Mouse (Mus musculus) kidney, embryonic 15.5 days (tissue): ENCODE results near the gene Abca4. TPM values are rescaled to one million over a fixed set of nuclear protein-coding genes. Genes with fewer than 3 reads are reported as not detected.

ENCODE experiments used
- ATAC-seq: fragments of 200-750 bp; cut with Nextera tagmentation; replicated peaks from 2 replicates; pipeline ENCODE4 v1.8.0; 2017; ENCODE audit warnings: moderate TSS enrichment; ENCODE audit not compliant: low FRiP score
- H3K27ac ChIP-seq: fragments of 300-500 bp; sonication (generic); 2 replicates; pipeline ENCODE4 v1.5.1; 2015; ENCODE audit warnings: mild to moderate bottlenecking, inconsistent platforms
- H3K27me3 ChIP-seq: fragments of 300-500 bp; sonication (generic); 2 replicates; pipeline ENCODE4 v1.6.1; 2015; ENCODE audit warnings: inconsistent platforms
- H3K36me3 ChIP-seq: fragments of 300-500 bp; sonication (generic); 2 replicates; pipeline ENCODE4 v1.6.1; 2015; ENCODE audit warnings: inconsistent platforms
- H3K4me1 ChIP-seq: fragments of 300-500 bp; sonication (generic); 2 replicates; pipeline ENCODE4 v1.6.1; 2015; ENCODE audit warnings: inconsistent platforms
- H3K4me2 ChIP-seq: fragments of 300-500 bp; sonication (generic); 2 replicates; pipeline ENCODE4 v1.6.1; 2015; ENCODE audit warnings: moderate library complexity, mild to moderate bottlenecking, inconsistent platforms
- H3K4me3 ChIP-seq: fragments of 300-500 bp; sonication (generic); replicated peaks from 2 replicates; pipeline ENCODE4 v1.5.1; 2015; ENCODE audit warnings: mild to moderate bottlenecking, inconsistent platforms
- H3K9ac ChIP-seq: fragments of 300-500 bp; sonication (generic); 2 replicates; pipeline ENCODE4 v1.6.1; 2015; ENCODE audit warnings: mild to moderate bottlenecking, inconsistent platforms
- H3K9me3 ChIP-seq: fragments of 300-500 bp; sonication (generic); replicated peaks from 2 replicates; pipeline ENCODE4 v1.6.1; 2016; ENCODE audit warnings: inconsistent platforms
- WGBS: fragments of 180-500 bp; shearing (Covaris S2); methylation state at CpG from one replicate; pipeline ENCODE4 v1.1.7; 2015; ENCODE audit warnings: mixed read lengths; 5-methylcytosine and 5-hydroxymethylcytosine counted together
- polyA plus RNA-seq: library from polyadenylated mRNA; unstranded; fragments of >200 nt; fragmentation: Nextera tagmentation; extraction: Ambion mirVana; gene quantifications from 2 replicates; pipeline ENCODE4 v1.2.1, GENCODE M21; 2015

The Abca4 gene
- polyA plus RNA-seq, 1 experiment from 2014 or later, result 0.70 TPM

GRCm38 (mm10) chr3:122150836-122151235 is 106.6 kb downstream of the Abca4 start:
- H3K4me1 ChIP-seq, result no peaks in the 10 kb centered on the region
- H3K9ac ChIP-seq, result no peak overlapping the region
- WGBS, result 82% methylated on average over 7 of the region's 7 CpGs
- no peak for ATAC-seq
- no peak overlapping the region for H3K27ac ChIP-seq
- H3K9me3 ChIP-seq, result no peaks in the 10 kb centered on the region
- no peaks in the 10 kb centered on the region for H3K36me3 ChIP-seq
- no peak overlapping the region for H3K4me3 ChIP-seq
- no peak overlapping the region for H3K4me2 ChIP-seq
- no peaks in the 10 kb centered on the region for H3K27me3 ChIP-seq

DNA sequence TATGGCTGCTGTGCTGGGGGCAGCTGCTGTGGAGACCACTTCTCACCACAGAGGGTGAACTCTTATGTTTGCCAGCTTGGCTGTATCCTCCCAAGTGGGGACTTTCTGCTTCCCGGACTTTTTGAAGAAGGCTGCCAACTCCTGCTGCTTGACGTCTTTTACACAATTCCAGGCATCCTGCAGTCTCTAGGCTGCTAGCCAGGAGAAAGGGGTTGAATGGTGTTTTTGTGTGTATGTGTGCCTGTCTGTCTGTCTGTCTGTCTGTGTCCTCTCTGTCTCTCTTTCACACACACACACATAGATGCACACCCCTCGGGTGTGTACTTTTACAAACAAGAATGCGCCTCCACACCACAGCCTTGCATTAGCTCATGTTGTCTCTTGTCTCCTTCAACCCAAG is 108.2 kb downstream of the Abca4 start:
- Histone ChIP-seq H3K4me2 (no peak overlapping the region), H3K27ac (no peak overlapping the region), H3K9ac (no peak overlapping the region), H3K36me3 (no peaks in the 10 kb centered on the region), H3K9me3 (no peaks in the 10 kb centered on the region), H3K4me3 (no peak overlapping the region), H3K4me1 (no peaks in the 10 kb centered on the region), H3K27me3 (no peaks in the 10 kb centered on the region)
- ATAC-seq, result no peak
- WGBS, result 78% methylated on average over 4 of the region's 4 CpGs

DNA sequence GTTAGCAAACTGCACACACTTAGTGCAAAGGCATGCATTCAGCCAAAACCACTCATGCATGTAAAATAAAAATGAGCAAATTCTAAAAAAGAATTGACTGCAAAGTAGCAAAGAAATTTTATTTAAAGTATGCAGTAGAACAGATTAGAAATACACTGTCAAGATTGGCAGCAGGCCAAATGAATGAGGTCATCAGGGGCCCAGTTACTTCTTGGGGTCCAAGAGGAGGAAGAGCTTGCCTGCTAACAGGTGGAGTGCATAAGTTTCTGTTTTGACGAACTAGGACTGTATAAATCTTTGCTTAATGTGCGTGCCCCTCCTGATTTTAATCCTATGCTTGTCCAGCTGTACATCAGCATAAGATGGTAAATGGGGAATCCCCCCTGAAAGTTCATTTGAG is 109.8 kb downstream of the Abca4 start:
- no peak for ATAC-seq
- no peaks in the 10 kb centered on the region for H3K4me1 ChIP-seq
- no peaks in the 10 kb centered on the region for H3K36me3 ChIP-seq
- WGBS, result 48% methylated on average over 2 of the region's 2 CpGs
- H3K27me3 ChIP-seq, result no peaks in the 10 kb centered on the region
- H3K9me3 ChIP-seq, result no peaks in the 10 kb centered on the region
- no peak overlapping the region for H3K9ac ChIP-seq
- no peak overlapping the region for H3K4me2 ChIP-seq
- no peak overlapping the region for H3K27ac ChIP-seq
- H3K4me3 ChIP-seq, result no peak overlapping the region

DNA sequence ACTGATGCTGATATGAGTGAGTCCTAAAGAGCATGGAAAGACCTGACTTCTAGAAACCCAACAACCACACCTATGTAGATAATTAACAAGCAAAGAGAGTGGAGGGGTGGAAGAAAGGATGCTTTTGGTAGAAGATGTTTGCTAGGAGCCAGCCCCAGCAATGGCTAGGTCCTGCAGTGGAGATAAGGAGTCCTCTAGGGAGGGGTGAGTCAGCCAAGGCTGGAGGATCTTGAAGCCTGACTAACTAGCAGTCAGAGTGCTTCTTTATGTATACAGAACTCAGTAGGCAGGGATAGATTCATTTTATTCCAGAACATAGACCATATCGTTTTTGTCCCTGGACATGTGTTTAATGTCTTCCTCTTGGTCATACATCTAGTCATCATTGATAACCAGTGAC is 115.2 kb downstream of the Abca4 start:
- Histone ChIP-seq H3K9ac (no peak overlapping the region), H3K36me3 (no peaks in the 10 kb centered on the region), H3K4me3 (no peak overlapping the region), H3K27me3 (no peaks in the 10 kb centered on the region), H3K9me3 (no peaks in the 10 kb centered on the region), H3K27ac (no peak overlapping the region), H3K4me2 (no peak overlapping the region), H3K4me1 (no peaks in the 10 kb centered on the region)
- WGBS, result 72% methylated on average over 1 of the region's 1 CpGs
- no peak for ATAC-seq

DNA sequence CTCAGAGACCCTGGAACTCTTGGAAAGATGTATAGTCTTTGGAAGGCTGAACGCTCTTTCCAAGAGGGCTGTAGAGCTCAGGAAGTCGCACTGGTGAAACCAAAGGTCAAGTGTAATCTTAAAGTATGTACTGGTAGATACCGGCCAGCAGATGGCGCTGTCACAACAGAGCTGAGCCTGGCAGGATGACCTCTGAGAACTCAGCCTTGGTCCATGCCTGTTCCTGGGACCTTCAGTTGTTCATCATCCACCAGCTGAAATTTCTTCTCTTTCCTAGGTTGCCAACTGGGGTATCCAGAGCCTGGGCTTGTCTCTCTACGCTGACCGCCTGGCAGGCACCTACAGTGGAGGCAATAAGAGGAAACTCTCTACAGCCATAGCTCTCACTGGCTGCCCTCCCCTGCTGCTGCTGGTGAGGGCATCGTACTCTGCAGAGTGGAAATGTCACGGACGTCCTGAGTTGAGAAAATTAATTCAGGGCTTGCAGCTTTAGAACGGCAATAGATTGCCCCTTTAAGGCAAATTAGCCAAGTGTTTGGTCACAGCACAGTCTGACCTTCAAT is 125.5 kb downstream of the Abca4 start:
- H3K36me3 ChIP-seq, result no peaks in the 10 kb centered on the region
- WGBS, result 40% methylated on average over 10 of the region's 10 CpGs
- no peaks in the 10 kb centered on the region for H3K4me1 ChIP-seq

DNA sequence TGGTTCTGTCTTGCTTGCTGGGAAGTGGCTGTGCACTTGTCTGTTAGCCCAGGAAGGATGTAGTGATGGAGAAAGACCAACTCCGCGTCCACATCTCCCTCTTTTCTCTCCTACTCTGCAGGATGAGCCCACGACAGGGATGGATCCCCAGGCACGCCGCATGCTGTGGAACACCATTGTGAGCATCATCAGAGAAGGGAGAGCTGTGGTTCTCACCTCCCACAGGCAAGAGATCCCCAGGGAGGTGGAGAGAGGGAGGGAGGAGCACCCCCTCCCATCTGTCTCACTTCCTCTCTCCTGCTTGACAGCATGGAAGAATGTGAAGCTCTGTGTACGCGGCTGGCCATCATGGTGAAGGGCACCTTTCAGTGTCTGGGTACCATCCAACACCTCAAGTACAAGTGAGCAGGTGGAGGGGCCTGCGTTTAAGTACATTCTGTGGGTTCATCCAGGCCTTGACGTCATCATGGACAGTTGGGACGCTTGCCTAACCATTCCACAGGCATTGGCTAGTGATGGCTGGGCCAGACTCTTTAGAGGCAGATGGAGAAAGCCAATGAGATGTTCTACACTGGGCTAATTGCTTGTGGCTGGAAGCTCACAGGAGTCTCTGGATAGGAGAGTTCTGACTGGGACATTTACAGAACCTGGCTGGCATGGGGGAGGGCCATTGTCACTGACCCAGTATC is 126.5 kb downstream of the Abca4 start:
- H3K36me3 ChIP-seq, result no peaks in the 10 kb centered on the region
- H3K27ac ChIP-seq, result no peak overlapping the region
- 87% methylated on average over 10 of the region's 10 CpGs for WGBS
- no peaks in the 10 kb centered on the region for H3K9me3 ChIP-seq
- no peak overlapping the region for H3K9ac ChIP-seq
- ATAC-seq, result no peak
- H3K4me1 ChIP-seq, result no peaks in the 10 kb centered on the region
- H3K27me3 ChIP-seq, result no peaks in the 10 kb centered on the region
- H3K4me3 ChIP-seq, result no peak overlapping the region
- no peak overlapping the region for H3K4me2 ChIP-seq

More for the DNA sequence above, 125.5 kb downstream of the Abca4 start:
- ATAC-seq, result peak; percentile 74
- no peak overlapping the region for H3K4me3 ChIP-seq
- H3K27me3 ChIP-seq, result no peaks in the 10 kb centered on the region
- no peaks in the 10 kb centered on the region for H3K9me3 ChIP-seq
- no peak overlapping the region for H3K4me2 ChIP-seq
- H3K9ac ChIP-seq, result no peak overlapping the region
- H3K27ac ChIP-seq, result no peak overlapping the region

DNA sequence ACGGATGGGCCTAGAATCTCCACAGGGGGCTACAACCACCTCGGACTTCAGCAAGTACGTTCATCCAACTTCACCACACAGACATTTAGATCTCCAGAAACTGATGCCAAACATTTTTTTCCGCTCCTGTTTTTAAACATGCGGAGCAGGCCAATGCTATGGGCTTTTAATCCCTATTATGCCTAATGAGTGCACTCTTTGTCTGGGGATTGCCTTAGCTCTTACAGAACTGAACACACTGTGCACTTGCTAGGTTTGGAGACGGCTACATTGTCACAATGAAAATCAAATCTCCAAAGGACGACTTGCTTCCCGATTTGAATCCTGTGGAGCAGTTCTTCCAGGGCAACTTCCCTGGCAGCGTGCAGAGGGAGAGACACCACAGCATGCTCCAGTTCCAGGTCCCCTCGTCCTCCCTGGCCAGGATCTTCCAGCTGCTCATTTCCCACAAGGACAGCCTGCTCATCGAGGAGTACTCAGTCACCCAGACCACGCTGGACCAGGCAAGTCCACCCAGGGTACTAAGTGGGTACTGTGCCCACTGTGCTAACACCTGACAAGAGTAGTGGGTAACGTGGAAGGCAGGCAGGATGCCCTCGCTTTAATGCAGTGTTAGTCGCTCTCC is 129.4 kb downstream of the Abca4 start:
- H3K4me2 ChIP-seq, result no peak overlapping the region
- ATAC-seq, result no peak
- no peaks in the 10 kb centered on the region for H3K36me3 ChIP-seq
- no peak overlapping the region for H3K27ac ChIP-seq
- H3K4me1 ChIP-seq, result no peaks in the 10 kb centered on the region
- H3K9me3 ChIP-seq, result no peaks in the 10 kb centered on the region
- WGBS, result 86% methylated on average over 15 of the region's 15 CpGs
- H3K4me3 ChIP-seq, result no peak overlapping the region
- H3K9ac ChIP-seq, result no peak overlapping the region
- H3K27me3 ChIP-seq, result no peaks in the 10 kb centered on the region

GRCm38 (mm10) chr3:122176018-122176417 is 131.8 kb downstream of the Abca4 start:
- H3K4me2 ChIP-seq, result no peak overlapping the region
- H3K9me3 ChIP-seq, result no peaks in the 10 kb centered on the region
- no peak overlapping the region for H3K9ac ChIP-seq
- no peak overlapping the region for H3K4me3 ChIP-seq
- no peaks in the 10 kb centered on the region for H3K27me3 ChIP-seq
- no peaks in the 10 kb centered on the region for H3K36me3 ChIP-seq
- WGBS, result 65% methylated on average over 6 of the region's 6 CpGs
- no peaks in the 10 kb centered on the region for H3K4me1 ChIP-seq
- no peak for ATAC-seq
- no peak overlapping the region for H3K27ac ChIP-seq

- H3K27ac ChIP-seq, result no peak overlapping the region
- no peaks in the 10 kb centered on the region for H3K9me3 ChIP-seq
- no peak overlapping the region for H3K9ac ChIP-seq
- no peak overlapping the region for H3K4me2 ChIP-seq
- WGBS, result 91% methylated on average over 8 of the region's 8 CpGs
- H3K4me1 ChIP-seq, result no peaks in the 10 kb centered on the region
- no peaks in the 10 kb centered on the region for H3K27me3 ChIP-seq
- no peak for ATAC-seq
- no peak overlapping the region for H3K4me3 ChIP-seq
- H3K36me3 ChIP-seq, result no peaks in the 10 kb centered on the region
These were observed 132.6 kb downstream of the Abca4 start for GRCm38 (mm10) chr3:122176706-122177390.

GRCm38 (mm10) chr3:122184109-122184508 is 139.9 kb downstream of the Abca4 start:
- no peaks in the 10 kb centered on the region for H3K27me3 ChIP-seq
- H3K9me3 ChIP-seq, result no peaks in the 10 kb centered on the region
- H3K9ac ChIP-seq, result no peak overlapping the region
- 63% methylated on average over 11 of the region's 11 CpGs for WGBS
- no peaks in the 10 kb centered on the region for H3K36me3 ChIP-seq
- H3K4me3 ChIP-seq, result no peak overlapping the region
- no peaks in the 10 kb centered on the region for H3K4me1 ChIP-seq
- no peak overlapping the region for H3K27ac ChIP-seq
- ATAC-seq, result no peak
- no peak overlapping the region for H3K4me2 ChIP-seq

DNA sequence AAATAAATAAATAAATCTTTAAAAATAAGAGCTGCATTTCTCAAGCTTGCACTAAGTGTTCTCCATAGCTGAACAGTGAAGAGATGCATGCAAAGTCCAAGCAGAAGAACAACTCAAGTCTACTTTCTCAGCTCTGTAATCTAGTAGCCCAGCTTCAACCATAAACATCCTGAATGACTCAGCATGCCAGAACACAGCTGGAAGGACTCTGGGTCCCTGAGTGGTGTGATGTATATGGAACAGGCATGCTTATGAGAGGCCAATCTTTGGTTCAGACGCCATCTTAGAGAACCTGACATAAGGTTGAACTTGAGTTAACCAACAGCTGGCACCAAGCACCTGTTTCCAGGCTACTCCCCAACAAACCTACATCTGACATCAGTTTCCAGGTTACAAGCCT is 142.7 kb downstream of the Abca4 start:
- Histone ChIP-seq H3K27ac (no peak overlapping the region), H3K4me3 (no peak overlapping the region), H3K4me2 (no peak overlapping the region), H3K9ac (no peak overlapping the region), H3K27me3 (no peaks in the 10 kb centered on the region), H3K36me3 (no peaks in the 10 kb centered on the region), H3K9me3 (no peaks in the 10 kb centered on the region), H3K4me1 (no peaks in the 10 kb centered on the region)
- no peak for ATAC-seq
- WGBS, result 70% methylated on average over 1 of the region's 1 CpGs

GRCm38 (mm10) chr3:122196621-122197298 is 152.5 kb downstream of the Abca4 start:
- no peaks in the 10 kb centered on the region for H3K36me3 ChIP-seq
- 78% methylated on average over 4 of the region's 4 CpGs for WGBS

More at GRCm38 (mm10) chr3:122196621-122197298, 152.5 kb downstream of the Abca4 start:
- Histone ChIP-seq H3K27me3 (no peaks in the 10 kb centered on the region), H3K4me2 (no peak overlapping the region), H3K9me3 (no peaks in the 10 kb centered on the region), H3K4me3 (no peak overlapping the region), H3K27ac (0 out of 2 replicates have a peak overlapping the region, but pooled peaks have one; percentile 22), H3K9ac (no peak overlapping the region), H3K4me1 (peaks cover 4% of the 10 kb centered on the region; the same call in 1 of the 2 replicates)
- peak; percentile 52 for ATAC-seq
